ENCODE assay signal across 12 mouse cellular contexts in the genomic region with DNA sequence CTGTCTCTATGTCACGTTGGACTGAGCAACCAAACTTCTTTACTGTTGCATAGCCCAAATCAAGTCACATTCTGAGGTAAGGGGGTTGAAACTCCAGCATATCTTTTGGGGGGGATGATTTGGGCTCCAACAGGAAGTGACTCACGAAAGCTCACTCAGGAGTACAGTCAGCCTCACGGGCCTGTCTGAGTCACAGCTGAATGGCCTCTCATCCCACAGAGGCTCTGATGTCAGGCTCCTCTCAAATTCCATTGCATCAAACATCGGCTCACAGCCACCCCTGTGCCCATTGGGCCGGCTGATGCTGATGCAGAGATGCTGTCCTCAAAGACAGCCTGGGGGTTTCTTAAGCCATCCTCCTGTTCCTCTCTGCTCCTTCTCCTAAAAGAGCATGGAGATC. TPM values are rescaled to one million over a fixed set of nuclear protein-coding genes. Genes with fewer than 3 reads are reported as not detected.
A peak's percentile ranks its signal among the peaks of the same experiment; 100 is the strongest.
DNase-seq lines count a peak whose midpoint lies in the region.
"Had no signal": no experiment of that assay in that cellular context is flagged by ENCODE, and none has a peak within 500 bp of the region (broad histone marks: within the 10 kb centered on the region; RNA-seq: fewer than 3 reads in every experiment).

No protein-coding gene starts in this region.

- peak; percentile 85 to 86 for DNase-seq in adrenal gland, adult (ENCODE audit: inconsistent age in 2 of 2, low spot score in 1 of 2)
- DNase-seq in adrenal gland, postnatal 4 days (ENCODE audit: low spot score in 2 of 2), result no peak
- peak; percentile 9 for DNase-seq in T-cell, adult 2 months (ENCODE audit: low spot score)
- peak; percentile 49 for DNase-seq in c-Kit-positive CD71-negative TER-119-negative erythroid progenitor cells, embryonic 14.5 days (ENCODE audit: low read depth)
- peak; percentile 20 for DNase-seq in naive thymus-derived CD4-positive, alpha-beta T cell, adult 2 months (ENCODE audit: low read depth)
- no peak for DNase-seq in cerebellum, postnatal 14 days
- DNase-seq in gastrocnemius, postnatal 36 days, result no peak
- no peak for DNase-seq in embryo, embryonic 10.5 days (ENCODE audit: low spot score)
- DNase-seq: heart, adult 18-20 months; heart, postnatal 10 days; liver, postnatal 0 days had no signal

- intact Hi-C loops in gastrocnemius, postnatal 36 days (cut with DNase I), result loop anchor here (10.0 kb wide), 2 partner anchors 526 to 566 kb away; no protein-coding TSS in a partner anchor

RNA-seq across cellular contexts. Expression of a gene that starts 2.2 kb away (rescaled TPM):
- total RNA-seq in adrenal gland, postnatal 4 days (2021), result not detected
- not detected for total RNA-seq in gastrocnemius, postnatal 36 days (2021)
- total RNA-seq: heart, adult 18-20 months; heart, postnatal 10 days had no signal

RNA-seq across cellular contexts. Expression of a gene that starts 9.5 kb away (rescaled TPM):
- under 1 TPM; 0.20 to 0.54 TPM for total RNA-seq in adrenal gland, postnatal 4 days (2021)
- total RNA-seq in gastrocnemius, postnatal 36 days (2021), result 1 to 10 TPM; 1.9 to 2.6 TPM
- total RNA-seq: heart, adult 18-20 months; heart, postnatal 10 days; layer of hippocampus, postnatal 25 days had no signal

RNA-seq across cellular contexts. Expression of a gene that starts 23.6 kb away (rescaled TPM):
- total RNA-seq in adrenal gland, postnatal 4 days (2021), result under 1 TPM in 1 of 2 experiments, not detected in 1; 0.34 TPM
- total RNA-seq in gastrocnemius, postnatal 36 days (2021), result under 1 TPM in 1 of 2 experiments, not detected in 1; 0.52 TPM
- total RNA-seq: heart, adult 18-20 months; heart, postnatal 10 days; layer of hippocampus, postnatal 25 days had no signal

RNA-seq across cellular contexts. Expression of a gene that starts 24.6 kb away (rescaled TPM):
- 10 to 100 TPM in 1 of 2 experiments, 1 to 10 TPM in 1; 6.9 to 15.1 TPM for total RNA-seq in adrenal gland, postnatal 4 days (2021)
- not detected for total RNA-seq in gastrocnemius, postnatal 36 days (2021)
- total RNA-seq: heart, adult 18-20 months; heart, postnatal 10 days had no signal

RNA-seq across cellular contexts. Expression of a gene that starts 32.8 kb away (rescaled TPM):
- total RNA-seq in adrenal gland, postnatal 4 days (2021), result 100 to 1,000 TPM; 107 to 109 TPM
- 10 to 100 TPM; 47.3 to 50.0 TPM for total RNA-seq in gastrocnemius, postnatal 36 days (2021)

Comparison
In these comparisons a context has a peak if more than half of its experiments do, and no peak if none do; other contexts are left out.
1. DNase-seq: peak in adrenal gland, adult (2 of 2), T-cell, adult 2 months (single experiment), c-Kit-positive CD71-negative TER-119-negative erythroid progenitor cells, embryonic 14.5 days (single experiment) and naive thymus-derived CD4-positive, alpha-beta T cell, adult 2 months (single experiment); none in adrenal gland, postnatal 4 days (0 of 2), cerebellum, postnatal 14 days (0 of 2), gastrocnemius, postnatal 36 days (0 of 2) and embryo, embryonic 10.5 days (single experiment).